Mouse (Mus musculus) macrophage (primary cell): Measurements from ENCODE around the gene Atf3. TPM values are rescaled to one million over a fixed set of nuclear protein-coding genes. Genes with fewer than 3 reads are reported as not detected.

ENCODE experiments used
- H3K27ac ChIP-seq: fragments of 350-480 bp; formaldehyde crosslinking; 2 replicates; pipeline ENCODE4 v1.9.0; 2021
- H3K36me3 ChIP-seq: fragments of 350-480 bp; formaldehyde crosslinking; 2 replicates; pipeline ENCODE4 v1.9.0; 2021; ENCODE audit errors: inconsistent target
- H3K4me3 ChIP-seq: fragments of 350-480 bp; formaldehyde crosslinking; 2 replicates; pipeline ENCODE4 v1.9.0; 2021; ENCODE audit errors: inconsistent target
- H3K79me2 ChIP-seq: fragments of 350-480 bp; formaldehyde crosslinking; 2 replicates; pipeline ENCODE4 v1.9.0; 2021; ENCODE audit errors: inconsistent target
- WGBS: methylation state at CpG from one replicate; pipeline ENCODE4 v1.1.7; 2026; ENCODE audit warnings: inconsistent platforms; ENCODE audit not compliant: missing documents; 5-methylcytosine and 5-hydroxymethylcytosine counted together
- polyA plus RNA-seq: library from polyadenylated mRNA; stranded (reverse); fragments of 250-400 nt; gene quantifications from 3 replicates; pipeline ENCODE4 v1.2.4, GENCODE M21; 2018; ENCODE audit warnings: inconsistent platforms
- total RNA-seq, 78 experiments: library from RNA; depleted of rRNA; stranded (reverse); fragments of 250-400 nt; gene quantifications; 1 replicate in 9 of 78; 2 replicates in 24 of 78; 3 replicates in 43 of 78; 4 replicates in 2 of 78; pipeline ENCODE4 v1.2.4; 2018; ENCODE audit warnings: inconsistent platforms in 56 of 78

Atf3 gene
- total RNA-seq (2018; cell fraction: chromatin; rRNA removed): 100 to 1,000 TPM in 22 of 26 experiments, 10 to 100 TPM in 4; 71.4 to 886 (median 177) TPM
- total RNA-seq (2018; cell fraction: cytosol; rRNA removed): 1,000 to 10,000 TPM in 3 of 26 experiments, 100 to 1,000 TPM in 23; 230 to 1,349 (median 405) TPM
- 1,000 to 10,000 TPM in 2 of 26 experiments, 100 to 1,000 TPM in 24; 130 to 1,042 (median 343) TPM for total RNA-seq (2018; cell fraction: nucleus; rRNA removed)
- 201 to 678 TPM (median 211 TPM) in 3 replicates for polyA plus RNA-seq

GRCm38 (mm10) chr1:191217939-191218338 lies at the start of gene Atf3:
Gene Atf3 (minus strand): TSS chr1:191218039.
- no peak within 1 kb of the TSS for H3K4me3 ChIP-seq
- no peak within 1 kb of the TSS for H3K27ac ChIP-seq
- no peaks in the 10 kb centered on the region for H3K79me2 ChIP-seq
- WGBS: 83% methylated on average over 6 of the region's 6 CpGs
- H3K36me3 ChIP-seq: no peaks in the 10 kb centered on the region

DNA sequence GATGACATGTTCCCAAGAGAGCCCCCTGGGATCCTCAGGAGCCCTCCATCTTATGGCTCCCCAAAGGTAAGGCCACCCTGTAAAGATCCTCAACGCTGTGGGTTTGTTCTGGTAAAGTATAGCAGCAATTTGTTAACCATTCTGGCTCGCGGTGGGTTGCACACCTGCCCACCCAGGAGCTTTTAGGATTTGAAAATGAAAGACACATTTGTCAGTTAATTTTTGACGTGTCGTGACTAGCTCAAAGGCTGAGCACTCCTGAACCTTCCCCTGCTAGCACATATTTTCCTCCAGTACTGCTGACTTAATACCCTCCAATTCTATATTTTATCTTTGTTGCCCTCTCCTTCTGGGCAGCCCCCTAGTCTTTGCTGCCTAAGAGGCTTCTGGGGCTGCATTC lies 49.3 kb upstream of the Atf3 start:
- peak overlapping the region; percentile 98 for H3K27ac ChIP-seq
- peaks cover 21% of the 10 kb centered on the region; the same call in 1 of the 2 replicates for H3K79me2 ChIP-seq
- 90% methylated on average over 5 of the region's 5 CpGs for WGBS
- peak overlapping the region; percentile 12; the same call in 1 of the 2 replicates for H3K4me3 ChIP-seq
- H3K36me3 ChIP-seq: no peaks in the 10 kb centered on the region

DNA sequence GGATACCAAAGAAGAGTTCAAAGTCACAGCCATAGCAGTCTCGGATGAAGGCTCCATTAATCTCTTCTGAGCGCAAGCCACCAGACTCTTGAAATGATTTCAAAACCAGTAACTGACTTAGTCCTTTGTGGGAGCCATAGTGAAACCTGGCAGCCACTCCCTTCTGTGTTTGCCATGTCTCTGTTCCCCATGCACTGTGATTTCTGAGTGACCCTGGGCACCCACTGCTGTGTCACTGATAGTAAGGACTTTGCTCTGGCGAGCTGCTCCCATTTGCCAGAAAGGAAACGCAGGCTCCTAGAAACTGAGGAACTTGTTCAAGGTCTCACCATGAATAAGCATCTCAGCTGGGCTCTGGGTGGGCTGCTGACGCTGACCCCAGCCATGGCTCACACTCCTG lies 45.6 kb upstream of the Atf3 start:
- WGBS: 84% methylated on average over 5 of the region's 5 CpGs
- Histone ChIP-seq H3K27ac (no peak overlapping the region), H3K36me3 (no peaks in the 10 kb centered on the region), H3K79me2 (peaks cover 9% of the 10 kb centered on the region; the same call in 1 of the 2 replicates), H3K4me3 (no peak overlapping the region)

DNA sequence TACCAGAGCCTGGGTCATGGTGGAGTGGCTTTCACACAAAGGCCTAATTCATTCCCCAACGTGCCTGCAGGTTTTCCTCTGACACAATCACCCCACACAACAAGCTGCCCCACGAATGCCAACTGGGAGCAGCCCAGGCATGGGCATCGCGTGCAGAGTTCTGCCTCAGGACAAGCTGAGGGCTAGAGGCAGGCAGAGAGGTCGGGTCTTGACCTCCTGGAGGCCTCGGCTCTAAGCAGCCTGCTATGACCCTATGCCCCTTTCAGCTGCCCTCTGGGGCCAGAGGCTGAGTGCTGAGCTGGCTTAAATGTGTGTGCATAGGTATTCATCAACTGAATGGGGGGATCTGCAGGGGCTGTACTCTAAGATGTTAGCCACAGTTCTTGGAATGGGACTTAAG lies 44.0 kb upstream of the Atf3 start:
- Histone ChIP-seq H3K27ac (peak overlapping the region; percentile 21; the same call in 1 of the 2 replicates), H3K79me2 (no peaks in the 10 kb centered on the region; the same call in 1 of the 2 replicates), H3K36me3 (no peaks in the 10 kb centered on the region), H3K4me3 (no peak overlapping the region)
- 92% methylated on average over 6 of the region's 6 CpGs for WGBS

DNA sequence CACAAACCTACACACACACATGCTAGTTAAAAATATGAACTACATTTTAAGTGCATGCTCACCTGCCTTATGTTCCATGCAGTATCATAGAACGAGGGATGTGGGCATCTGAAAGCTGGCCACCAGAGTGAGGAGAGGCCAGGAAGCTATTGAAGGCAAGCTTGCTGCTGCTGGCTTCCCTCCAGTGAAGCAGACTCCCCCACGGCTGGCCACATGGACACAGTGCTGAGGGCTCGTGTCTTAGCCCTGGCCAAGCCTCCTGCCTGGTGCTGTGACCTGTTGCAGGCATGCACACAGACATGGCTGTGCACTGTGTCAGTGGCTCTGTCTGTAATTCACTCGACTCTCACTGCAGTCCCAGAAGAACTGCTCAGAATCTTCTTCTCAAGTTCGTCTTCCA lies 41.8 kb upstream of the Atf3 start:
- 53% methylated on average over 5 of the region's 5 CpGs for WGBS

DNA sequence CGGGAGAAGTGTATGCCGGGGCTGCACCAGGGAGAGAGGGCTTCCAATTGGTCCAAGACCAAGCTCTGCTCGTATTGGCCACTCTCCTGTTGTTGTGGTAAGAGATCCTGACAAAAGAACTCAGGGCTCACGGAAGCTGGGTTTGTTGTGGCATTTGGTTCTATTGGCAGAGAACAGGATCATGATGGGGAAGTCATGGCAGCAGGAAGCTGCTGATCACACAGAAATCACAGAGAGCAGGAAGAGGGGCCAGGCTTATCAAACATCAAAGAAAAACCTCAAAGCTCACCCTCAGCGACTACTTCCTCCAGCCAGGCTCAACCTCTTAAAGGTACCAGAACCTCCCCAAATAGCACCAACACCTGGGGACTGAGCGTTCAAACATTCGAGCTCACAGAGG lies 41.3 kb upstream of the Atf3 start:
- Histone ChIP-seq H3K27ac (peak overlapping the region; percentile 76), H3K4me3 (no peak overlapping the region), H3K79me2 (no peaks in the 10 kb centered on the region), H3K36me3 (no peaks in the 10 kb centered on the region)
- WGBS: 4% methylated on average over 7 of the region's 7 CpGs

More for the DNA sequence above, 41.8 kb upstream of the Atf3 start:
- no peaks in the 10 kb centered on the region for H3K79me2 ChIP-seq
- H3K27ac ChIP-seq: peak overlapping the region; percentile 76
- H3K36me3 ChIP-seq: no peaks in the 10 kb centered on the region
- H3K4me3 ChIP-seq: no peak overlapping the region

- 38% methylated on average over 3 of the region's 3 CpGs for WGBS
- Histone ChIP-seq H3K36me3 (no peaks in the 10 kb centered on the region), H3K79me2 (no peaks in the 10 kb centered on the region), H3K27ac (peak overlapping the region; percentile 76), H3K4me3 (no peak overlapping the region)
Observed at GRCm38 (mm10) chr1:191258521-191258920, 40.7 kb upstream of the Atf3 start.

DNA sequence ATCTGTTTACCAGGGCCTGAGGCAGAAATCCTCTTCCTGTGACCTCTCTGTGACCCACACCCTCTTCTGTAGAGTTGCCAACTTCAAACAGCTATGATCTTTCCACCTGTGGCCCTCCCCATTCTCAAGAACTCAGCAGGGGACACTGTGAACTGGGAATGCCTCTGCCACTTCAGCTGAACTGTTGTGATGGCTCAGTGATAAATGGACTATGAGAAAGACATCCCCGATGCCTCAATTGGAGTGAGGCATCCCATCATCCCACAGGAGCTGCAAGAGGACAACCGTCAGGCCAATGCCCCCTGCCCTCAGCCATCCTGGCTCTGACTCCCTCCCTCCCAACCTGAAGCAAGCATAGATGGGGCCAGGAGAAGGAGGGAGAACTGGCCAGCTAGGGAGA lies 40.1 kb upstream of the Atf3 start:
- Histone ChIP-seq H3K79me2 (no peaks in the 10 kb centered on the region), H3K27ac (peak overlapping the region; percentile 76), H3K36me3 (no peaks in the 10 kb centered on the region), H3K4me3 (no peak overlapping the region)
- WGBS: 88% methylated on average over 2 of the region's 2 CpGs

GRCm38 (mm10) chr1:191257351-191257771 lies 39.5 kb upstream of the Atf3 start:
- H3K27ac ChIP-seq: peak overlapping the region; percentile 76; the same call in 1 of the 2 replicates

GRCm38 (mm10) chr1:191256566-191257350 lies 38.9 kb upstream of the Atf3 start:
- WGBS: 96% methylated on average over 11 of the region's 11 CpGs
- no peak overlapping the region for H3K27ac ChIP-seq

More at GRCm38 (mm10) chr1:191257351-191257771, 39.5 kb upstream of the Atf3 start:
- no peak overlapping the region for H3K4me3 ChIP-seq
- no peaks in the 10 kb centered on the region for H3K79me2 ChIP-seq
- 78% methylated on average over 3 of the region's 3 CpGs for WGBS
- H3K36me3 ChIP-seq: no peaks in the 10 kb centered on the region

GRCm38 (mm10) chr1:191256134-191256533 lies 38.3 kb upstream of the Atf3 start:
- 95% methylated on average over 5 of the region's 5 CpGs for WGBS
- no peaks in the 10 kb centered on the region for H3K36me3 ChIP-seq
- H3K79me2 ChIP-seq: no peaks in the 10 kb centered on the region
- H3K4me3 ChIP-seq: no peak overlapping the region
- H3K27ac ChIP-seq: no peak overlapping the region

More at GRCm38 (mm10) chr1:191256566-191257350, 38.9 kb upstream of the Atf3 start:
- no peaks in the 10 kb centered on the region for H3K36me3 ChIP-seq
- H3K79me2 ChIP-seq: no peaks in the 10 kb centered on the region
- no peak overlapping the region for H3K4me3 ChIP-seq

- no peaks in the 10 kb centered on the region for H3K79me2 ChIP-seq
Observed at GRCm38 (mm10) chr1:191254448-191254847, 36.6 kb upstream of the Atf3 start.

GRCm38 (mm10) chr1:191253636-191254035 lies 35.8 kb upstream of the Atf3 start:
- 8% methylated on average over 1 of the region's 1 CpGs for WGBS

More at GRCm38 (mm10) chr1:191254448-191254847, 36.6 kb upstream of the Atf3 start:
- peak overlapping the region; percentile 93 for H3K27ac ChIP-seq
- 43% methylated on average over 5 of the region's 5 CpGs for WGBS
- no peak overlapping the region for H3K4me3 ChIP-seq
- H3K36me3 ChIP-seq: no peaks in the 10 kb centered on the region

DNA sequence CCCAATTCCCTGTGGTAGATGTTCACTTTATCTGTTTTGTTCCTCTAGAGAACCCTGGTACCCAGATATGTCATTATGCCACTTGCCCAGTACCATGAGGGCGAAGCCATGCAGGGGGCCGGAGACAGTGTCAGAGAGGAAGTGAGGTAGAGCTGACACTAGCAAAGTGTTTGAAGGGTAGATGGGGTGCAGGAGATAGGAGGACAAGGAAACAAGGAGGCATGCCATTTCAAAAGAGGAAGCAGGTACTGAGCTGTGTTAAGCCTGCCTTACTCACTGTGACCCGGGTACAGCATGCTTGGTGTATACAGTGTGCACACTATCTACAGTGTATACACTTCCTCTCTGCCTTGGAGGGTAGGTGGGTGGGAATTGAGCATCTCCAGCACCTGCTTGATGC lies 32.1 kb upstream of the Atf3 start:
- Histone ChIP-seq H3K79me2 (no peaks in the 10 kb centered on the region), H3K27ac (peak overlapping the region; percentile 96), H3K36me3 (no peaks in the 10 kb centered on the region), H3K4me3 (no peak overlapping the region)
- 3% methylated on average over 3 of the region's 3 CpGs for WGBS

More at GRCm38 (mm10) chr1:191253636-191254035, 35.8 kb upstream of the Atf3 start:
- H3K4me3 ChIP-seq: no peak overlapping the region
- no peaks in the 10 kb centered on the region for H3K79me2 ChIP-seq
- H3K27ac ChIP-seq: peak overlapping the region; percentile 93
- no peaks in the 10 kb centered on the region for H3K36me3 ChIP-seq

DNA sequence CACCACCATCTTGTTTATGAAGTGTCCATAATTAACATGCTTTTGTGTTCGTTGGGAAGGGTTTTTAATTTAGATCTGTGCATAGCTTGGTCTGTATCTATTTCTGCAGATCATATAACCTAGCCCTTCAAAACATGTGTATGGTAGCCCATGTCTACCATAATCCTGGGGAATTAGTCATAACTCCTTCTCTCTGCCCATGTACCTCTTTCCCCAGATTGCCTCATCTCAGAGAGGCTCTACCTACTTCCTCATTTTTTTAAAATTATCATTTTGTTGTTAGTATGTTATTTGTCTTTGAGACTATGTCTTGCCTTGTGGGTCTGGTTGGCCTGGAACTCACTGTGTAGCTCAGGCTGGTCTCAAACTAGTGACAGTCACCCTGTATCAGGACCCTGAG lies 30.6 kb upstream of the Atf3 start:
- H3K27ac ChIP-seq: peak overlapping the region; percentile 96
- 36% methylated on average over 1 of the region's 1 CpGs for WGBS

More for the DNA sequence above, 30.6 kb upstream of the Atf3 start:
- H3K4me3 ChIP-seq: no peak overlapping the region
- no peaks in the 10 kb centered on the region for H3K36me3 ChIP-seq
- H3K79me2 ChIP-seq: no peaks in the 10 kb centered on the region
